Mouse (Mus musculus) embryo, embryonic 10 days (tissue): ENCODE measurements around the gene Ubqln4.
A peak's percentile ranks its signal among the peaks of the same experiment; 100 is the strongest.
"Not testable (repeated sequence)": the region's sequence is repeated elsewhere in the genome, so short reads cannot be mapped to it uniquely, and the experiment has no call there.

Experiments
- DNase-seq: peaks from one replicate; pipeline ENCODE4 v3.0.0-alpha.2; 2015; ENCODE audit warnings: low spot score

Ubqln4 gene

GRCm38 (mm10) chr3:88604863-88605262 is 51.3 kb downstream of the Ubqln4 start:
- DNase-seq, result no peak

DNA sequence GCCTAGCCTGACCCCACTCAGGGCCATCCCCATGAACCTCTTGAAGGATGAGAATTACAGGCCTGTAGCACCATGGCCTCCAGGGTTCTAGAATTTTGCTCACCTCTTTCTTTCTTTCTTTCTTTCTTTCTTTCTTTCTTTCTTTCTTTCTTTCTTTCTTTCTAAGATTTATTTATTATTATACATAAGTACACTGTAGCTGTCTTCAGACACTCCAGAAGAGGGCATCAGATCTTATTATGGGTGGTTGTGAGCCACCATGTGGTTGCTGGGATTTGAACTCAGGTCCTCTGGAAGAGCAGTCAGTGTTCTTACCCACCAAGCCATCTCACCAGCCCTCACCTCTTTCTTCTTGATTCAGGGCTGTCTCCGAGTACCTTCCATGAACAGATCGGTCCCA is 52.1 kb downstream of the Ubqln4 start, which contains the start of gene Arhgef2:
Gene Arhgef2, plus strand, starts transcription at position 301 of the 400 bp plus-strand sequence.
- DNase-seq, result not testable (repeated sequence)

DNA sequence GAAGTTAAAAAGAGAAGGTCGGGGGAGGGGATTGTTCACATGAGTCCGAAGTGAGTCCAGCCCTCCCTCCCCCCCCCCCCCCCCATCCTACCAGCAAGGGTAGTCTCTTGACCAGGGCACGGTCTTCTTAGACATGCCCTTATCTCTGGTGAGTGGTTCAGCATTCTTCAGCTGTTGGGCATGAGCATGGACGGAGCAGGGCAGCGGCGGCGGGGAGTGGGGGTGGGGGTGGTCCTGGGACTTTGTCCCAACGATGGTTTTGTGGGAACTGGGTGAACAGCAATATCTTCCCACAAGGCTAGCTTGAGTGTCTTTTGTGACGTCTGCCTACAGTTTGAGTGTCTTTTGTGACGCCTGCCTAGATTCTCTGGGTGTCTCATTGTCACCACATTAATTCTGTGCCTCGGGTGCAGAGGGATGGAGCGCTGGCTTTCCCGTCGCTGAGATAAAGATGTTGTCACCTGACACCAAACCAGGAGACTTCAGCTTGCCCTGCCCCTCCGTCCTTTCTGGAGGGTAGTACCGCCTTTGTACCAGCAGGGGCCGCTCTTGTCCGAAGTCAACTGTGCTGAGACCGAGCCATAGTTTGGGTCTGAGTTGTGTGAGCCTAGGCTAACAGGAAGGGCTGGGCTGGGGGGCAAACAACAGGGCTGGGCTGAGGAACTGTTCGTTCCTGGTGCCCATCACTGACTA is 53.7 kb downstream of the Ubqln4 start:
- DNase-seq, result peak; percentile 94

DNA sequence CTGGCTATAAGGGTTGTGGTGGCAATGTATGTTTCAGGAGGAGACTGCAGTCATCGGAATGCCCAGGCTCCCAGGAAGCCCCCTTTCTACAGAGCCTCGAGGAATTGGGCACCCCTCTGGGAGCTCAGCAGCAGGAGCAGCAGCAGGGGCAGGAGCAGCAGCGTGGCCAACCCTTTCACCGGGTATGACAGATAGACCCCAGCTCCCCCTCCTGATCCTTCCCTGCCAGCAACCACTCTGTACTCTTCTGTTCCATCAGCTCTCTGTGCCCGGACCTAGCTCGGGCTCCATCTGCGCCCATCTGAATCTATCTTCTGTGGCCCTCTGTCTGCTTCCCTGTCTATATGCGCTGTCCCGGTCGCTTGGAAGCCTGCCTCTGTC is 54.2 kb downstream of the Ubqln4 start:
- DNase-seq, result no peak

GRCm38 (mm10) chr3:88609066-88609465 is 55.5 kb downstream of the Ubqln4 start:
- no peak for DNase-seq

GRCm38 (mm10) chr3:88614418-88614817 is 60.9 kb downstream of the Ubqln4 start:
- no peak for DNase-seq

- DNase-seq, result no peak
Observed at GRCm38 (mm10) chr3:88615117-88615516, 61.6 kb downstream of the Ubqln4 start.

DNA sequence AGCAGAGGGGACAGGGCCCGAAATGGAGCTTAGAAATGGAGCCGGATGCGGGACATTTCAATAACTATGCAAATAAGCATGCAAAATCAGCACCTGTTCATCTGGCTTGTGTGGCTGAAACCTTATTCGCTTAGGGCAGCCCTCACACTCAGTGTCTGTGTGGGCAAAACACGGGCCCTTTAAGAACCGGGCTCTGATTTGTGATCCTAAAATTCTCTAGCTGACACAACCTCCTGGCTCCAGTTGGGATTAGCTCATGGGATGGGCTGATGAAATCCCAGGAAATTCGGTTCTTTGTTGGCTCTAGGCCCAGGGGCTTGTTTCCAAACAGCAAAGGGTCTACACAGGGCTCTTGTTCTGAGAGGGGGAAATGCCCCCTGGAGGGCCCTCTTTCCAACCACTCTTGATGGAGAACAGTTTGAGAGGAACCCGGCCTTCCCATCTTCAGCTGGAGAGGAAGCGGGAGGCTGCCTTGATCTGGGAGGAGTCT is 62.4 kb downstream of the Ubqln4 start:
- DNase-seq, result no peak

DNA sequence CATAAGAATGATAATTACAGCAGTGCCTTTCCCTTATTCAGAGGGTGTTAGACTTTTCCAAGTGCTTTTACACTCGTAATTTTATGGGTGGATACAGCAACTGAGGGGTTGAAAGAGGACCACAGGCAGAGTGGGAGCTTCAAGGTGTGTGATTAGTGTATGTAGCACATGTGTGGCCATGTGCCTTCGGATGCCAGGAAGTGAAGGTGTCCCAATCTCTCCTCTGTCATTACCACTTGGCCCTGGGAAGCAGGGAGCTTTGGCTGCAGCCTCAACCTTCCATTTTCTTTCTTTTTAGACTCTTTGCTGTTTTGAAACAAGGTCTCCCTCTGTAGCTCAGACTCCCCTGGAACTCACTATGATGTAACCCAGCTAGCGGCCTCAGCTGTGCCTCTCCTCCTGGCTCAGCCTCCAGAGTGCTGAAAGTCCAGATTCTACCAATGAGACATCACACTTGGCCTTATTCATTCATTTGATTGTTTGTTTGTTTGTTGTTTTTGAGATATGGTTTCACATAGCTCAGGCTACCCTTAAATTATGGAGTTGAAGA is 63.5 kb downstream of the Ubqln4 start:
- no peak for DNase-seq

GRCm38 (mm10) chr3:88618074-88618871 is 64.7 kb downstream of the Ubqln4 start:
- DNase-seq, result no peak
